Mouse (Mus musculus): ENCODE results near the gene S1pr3. TPM values are rescaled to one million over a fixed set of nuclear protein-coding genes. Genes with fewer than 3 reads are reported as not detected.

The S1pr3 gene
- polyA plus RNA-seq, 2 experiments, result 0.56 to 0.76 TPM

DNA sequence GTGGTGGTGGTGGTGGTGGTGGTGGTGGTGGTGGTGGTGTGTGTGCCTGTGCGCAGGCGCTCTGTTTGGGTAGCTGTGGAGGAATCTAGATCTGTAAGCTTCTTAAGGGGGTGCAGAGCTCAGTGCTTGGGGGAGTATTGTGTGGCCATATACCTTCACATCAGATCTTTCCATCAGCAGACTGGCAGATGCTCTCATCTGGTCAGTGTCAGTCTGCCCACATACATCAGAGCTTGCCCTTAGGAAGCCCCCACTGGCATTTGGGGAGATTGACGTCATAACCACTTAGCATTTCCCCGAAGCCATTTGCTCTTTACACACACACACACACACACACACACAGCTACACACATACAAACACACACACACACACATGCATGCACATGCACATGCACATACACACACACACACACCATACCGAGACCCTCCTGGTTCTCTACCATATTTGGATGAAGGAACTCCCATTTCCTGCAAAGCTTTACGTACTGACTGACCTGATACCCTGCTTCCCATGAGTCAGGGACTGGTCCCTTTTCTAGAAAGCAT lies 1.6 kb downstream of the S1pr3 start:
- no peaks in the 10 kb centered on the region for H3K36me3 ChIP-seq (replicated peaks; ENCODE audit: control insufficient read depth, insufficient read depth, low read depth)
- ATAC-seq (ENCODE audit: insufficient read depth) (no peak), DNase-seq (ENCODE audit: low read depth in 3 of 3, low spot score in 3 of 3) (no peak)
- 0 out of 4 replicates have a peak overlapping the region, but pooled peaks of 1 of the 2 experiments have one; percentile 11 for H3K4me3 ChIP-seq (ENCODE audit: insufficient read depth in 1 of 2, low read depth in 2 of 2, low read length in 2 of 2)
- no peaks in the 10 kb centered on the region for H3K9me3 ChIP-seq (ENCODE audit: control insufficient read depth, low read length)
- TF ChIP-seq EP300 (IDR thresholded peaks at IDR 0.05; ENCODE audit: low read depth) (no peak), CTCF (IDR thresholded peaks at IDR 0.05; ENCODE audit: low read depth) (no peak)
- no peak overlapping the region for H3K4me2 ChIP-seq (ENCODE audit: low read depth)
- H3K27me3 ChIP-seq (ENCODE audit: control insufficient read depth, insufficient read depth, low read length), result peaks cover 17% of the 10 kb centered on the region
- H3K27ac ChIP-seq, result no peak overlapping the region
- peaks cover 0 to 4% of the 10 kb centered on the region in 2 experiments; a peak in 1 of 4 replicates for H3K4me1 ChIP-seq (replicated peaks; ENCODE audit: control insufficient read depth in 2 of 2, insufficient read depth in 2 of 2, low read length in 1 of 2)
- 51% methylated on average over 6 of the region's 6 CpGs for WGBS (ENCODE audit: insufficient replicate concordance)
- no peak overlapping the region for H3K9ac ChIP-seq (replicated peaks)

DNA sequence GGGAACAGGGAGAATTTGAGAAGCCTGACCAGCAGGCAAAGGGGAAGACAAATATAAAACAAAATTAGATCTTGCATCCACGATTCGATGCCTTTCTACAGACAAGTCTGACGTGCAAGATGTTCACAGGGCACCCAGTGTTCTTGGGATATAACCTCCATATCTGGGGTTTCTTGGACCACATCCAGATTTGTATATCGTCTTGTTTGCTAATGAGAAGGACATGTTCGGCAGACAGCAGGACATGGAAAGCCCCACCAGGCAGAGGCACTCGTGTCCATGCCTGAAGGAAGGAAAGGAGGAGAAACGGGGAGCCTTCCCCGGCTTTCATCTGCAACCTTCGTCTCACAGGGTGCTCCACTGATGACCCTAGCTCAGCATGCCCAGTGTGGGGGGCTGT lies 2.8 kb downstream of the S1pr3 start:
- no peak for ATAC-seq (ENCODE audit: insufficient read depth)
- H3K9me3 ChIP-seq (ENCODE audit: control insufficient read depth, low read length), result no peaks in the 10 kb centered on the region
- H3K9ac ChIP-seq (replicated peaks), result no peak overlapping the region
- H3K4me3 ChIP-seq (ENCODE audit: insufficient read depth in 1 of 2, low read depth in 2 of 2, low read length in 2 of 2), result no peak overlapping the region
- peaks cover 17% of the 10 kb centered on the region for H3K27me3 ChIP-seq (ENCODE audit: control insufficient read depth, insufficient read depth, low read length)
- no peak overlapping the region for H3K4me2 ChIP-seq (ENCODE audit: low read depth)
- no peak overlapping the region for H3K27ac ChIP-seq
- no peaks in the 10 kb centered on the region for H3K36me3 ChIP-seq (replicated peaks; ENCODE audit: control insufficient read depth, insufficient read depth, low read depth)
- DNase-seq (ENCODE audit: low read depth in 3 of 3, low spot score in 3 of 3), result no peak
- H3K4me1 ChIP-seq (replicated peaks; ENCODE audit: control insufficient read depth in 2 of 2, insufficient read depth in 2 of 2, low read length in 1 of 2), result peaks cover 0 to 4% of the 10 kb centered on the region in 2 experiments; a peak in 1 of 4 replicates
- no peak for TF ChIP-seq CTCF (IDR thresholded peaks at IDR 0.05; ENCODE audit: low read depth)
- TF ChIP-seq EP300 (IDR thresholded peaks at IDR 0.05; ENCODE audit: low read depth), result no peak
- 62% methylated on average over 9 of the region's 9 CpGs for WGBS (ENCODE audit: insufficient replicate concordance)

DNA sequence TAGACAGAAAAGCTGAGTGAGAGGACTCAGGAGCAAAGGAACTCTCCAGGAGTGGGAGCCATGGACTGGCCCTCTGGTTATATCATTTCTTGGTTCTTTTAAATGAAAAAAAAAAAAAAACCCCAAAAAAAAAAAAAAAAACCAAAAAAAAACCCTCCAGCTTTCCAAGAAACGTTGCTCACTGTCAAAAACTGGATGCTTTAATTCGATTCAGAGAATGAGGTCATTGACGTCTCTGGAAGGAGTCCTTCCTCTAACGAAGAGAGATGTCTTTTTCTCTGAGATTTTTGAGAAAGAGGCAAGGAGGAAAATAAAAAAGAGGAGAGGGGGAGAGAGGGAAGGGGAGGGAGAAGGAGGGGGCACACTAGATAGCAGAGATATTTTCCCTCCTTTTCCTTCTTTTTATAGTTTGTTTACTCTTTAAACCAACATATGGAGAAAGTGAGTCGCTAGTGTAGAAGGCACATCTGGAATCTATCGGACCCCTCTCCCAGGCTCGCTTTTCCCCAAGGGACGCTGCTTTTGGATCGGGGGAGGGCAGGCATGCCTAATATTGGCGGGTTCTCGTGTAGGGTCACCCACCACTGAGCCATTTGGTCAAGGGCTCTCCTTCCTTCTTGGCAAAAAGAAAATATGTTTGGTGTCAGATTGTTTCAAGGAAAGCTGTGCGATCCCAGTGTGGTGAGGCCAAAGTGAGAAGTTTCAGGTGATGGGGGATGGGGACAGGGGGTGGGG lies 3.4 kb downstream of the S1pr3 start:
- H3K36me3 ChIP-seq (replicated peaks; ENCODE audit: control insufficient read depth, insufficient read depth, low read depth), result no peaks in the 10 kb centered on the region
- H3K4me2 ChIP-seq (ENCODE audit: low read depth), result no peak overlapping the region
- peaks cover 17% of the 10 kb centered on the region for H3K27me3 ChIP-seq (ENCODE audit: control insufficient read depth, insufficient read depth, low read length)
- DNase-seq (ENCODE audit: low read depth in 3 of 3, low spot score in 3 of 3) (no peak), ATAC-seq (ENCODE audit: insufficient read depth) (no peak)
- no peaks in the 10 kb centered on the region for H3K9me3 ChIP-seq (ENCODE audit: control insufficient read depth, low read length)
- H3K9ac ChIP-seq (replicated peaks), result no peak overlapping the region
- no peak for TF ChIP-seq CTCF (IDR thresholded peaks at IDR 0.05; ENCODE audit: low read depth)
- no peak overlapping the region for H3K4me3 ChIP-seq (ENCODE audit: insufficient read depth in 1 of 2, low read depth in 2 of 2, low read length in 2 of 2)
- 52% methylated on average over 12 of the region's 12 CpGs for WGBS (ENCODE audit: insufficient replicate concordance)
- no peak overlapping the region for H3K27ac ChIP-seq
- H3K4me1 ChIP-seq (replicated peaks; ENCODE audit: control insufficient read depth in 2 of 2, insufficient read depth in 2 of 2, low read length in 1 of 2), result no peaks in the 10 kb centered on the region

DNA sequence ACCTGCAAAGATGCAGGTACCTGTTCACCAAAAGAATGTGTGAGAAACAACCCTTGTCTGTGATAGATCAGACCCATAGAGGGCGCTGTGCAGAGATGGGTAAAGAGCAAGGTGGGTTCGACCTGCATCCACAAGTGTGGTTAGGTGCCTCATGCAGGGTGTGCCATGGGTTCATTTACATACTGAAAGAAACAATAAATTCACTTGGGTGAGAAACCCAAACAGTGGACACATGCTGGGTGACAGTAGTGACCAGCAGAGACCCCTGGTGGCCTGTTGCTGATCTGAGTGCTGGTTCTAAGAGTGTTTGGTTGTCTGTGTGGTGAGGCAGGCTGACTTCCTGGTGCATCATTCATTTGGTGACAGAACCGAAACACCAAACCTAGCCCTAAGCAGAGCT lies 5.0 kb downstream of the S1pr3 start:
- DNase-seq (ENCODE audit: low read depth in 3 of 3, low spot score in 3 of 3) (no peak), ATAC-seq (ENCODE audit: insufficient read depth) (no peak)
- Histone ChIP-seq H3K9ac (replicated peaks) (no peak overlapping the region), H3K27ac (no peak overlapping the region), H3K36me3 (replicated peaks; ENCODE audit: control insufficient read depth, insufficient read depth, low read depth) (no peaks in the 10 kb centered on the region), H3K27me3 (ENCODE audit: control insufficient read depth, insufficient read depth, low read length) (peaks cover 10% of the 10 kb centered on the region), H3K4me2 (ENCODE audit: low read depth) (no peak overlapping the region), H3K4me1 (replicated peaks; ENCODE audit: control insufficient read depth in 2 of 2, insufficient read depth in 2 of 2, low read length in 1 of 2) (peaks cover 0 to 4% of the 10 kb centered on the region in 2 experiments; a peak in 1 of 4 replicates), H3K4me3 (ENCODE audit: insufficient read depth in 1 of 2, low read depth in 2 of 2, low read length in 2 of 2) (no peak overlapping the region), H3K9me3 (ENCODE audit: control insufficient read depth, low read length) (no peaks in the 10 kb centered on the region)
- TF ChIP-seq CTCF (IDR thresholded peaks at IDR 0.05; ENCODE audit: low read depth) (peak; percentile 59), EP300 (IDR thresholded peaks at IDR 0.05; ENCODE audit: low read depth) (no peak)
- WGBS (ENCODE audit: insufficient replicate concordance), result 47% methylated on average over 3 of the region's 3 CpGs

DNA sequence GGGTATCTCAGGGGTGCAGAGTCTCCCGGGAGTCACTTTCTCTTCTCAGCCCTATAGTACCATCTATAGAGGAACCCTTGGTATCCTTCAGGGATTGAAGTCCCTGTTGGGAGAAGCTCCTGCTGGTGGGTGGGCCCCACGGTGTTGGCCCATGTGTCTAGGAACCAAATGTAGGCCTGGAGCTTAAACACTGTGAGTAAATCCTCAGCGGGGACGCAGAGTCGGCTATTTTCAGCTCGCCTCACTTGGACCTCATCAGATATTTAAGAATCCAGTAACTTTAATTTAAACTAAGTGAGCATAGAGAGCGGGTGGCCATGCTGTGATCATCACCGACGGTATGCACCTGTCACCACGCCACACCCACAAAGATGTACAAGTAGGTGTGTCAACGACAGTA lies 8.3 kb downstream of the S1pr3 start:
- Histone ChIP-seq H3K9ac (replicated peaks) (no peak overlapping the region), H3K27me3 (ENCODE audit: control insufficient read depth, insufficient read depth, low read length) (no peaks in the 10 kb centered on the region), H3K36me3 (replicated peaks; ENCODE audit: control insufficient read depth, insufficient read depth, low read depth) (no peaks in the 10 kb centered on the region), H3K4me3 (ENCODE audit: insufficient read depth in 1 of 2, low read depth in 2 of 2, low read length in 2 of 2) (no peak overlapping the region), H3K4me1 (replicated peaks; ENCODE audit: control insufficient read depth in 2 of 2, insufficient read depth in 2 of 2, low read length in 1 of 2) (peaks cover 0 to 6% of the 10 kb centered on the region in 2 experiments; a peak in 1 of 4 replicates), H3K9me3 (ENCODE audit: control insufficient read depth, low read length) (no peaks in the 10 kb centered on the region), H3K4me2 (ENCODE audit: low read depth) (no peak overlapping the region), H3K27ac (no peak overlapping the region)
- 74% methylated on average over 11 of the region's 11 CpGs for WGBS (ENCODE audit: insufficient replicate concordance)
- TF ChIP-seq CTCF (IDR thresholded peaks at IDR 0.05; ENCODE audit: low read depth), result no peak
- TF ChIP-seq EP300 (IDR thresholded peaks at IDR 0.05; ENCODE audit: low read depth), result no peak
- ATAC-seq (ENCODE audit: insufficient read depth) (no peak), DNase-seq (ENCODE audit: low read depth in 3 of 3, low spot score in 3 of 3) (no peak)
